Mouse (Mus musculus) neutrophil, adult 5-6 weeks (primary cell): Measurements from ENCODE around the gene Zfp943. TPM values are rescaled to one million over a fixed set of nuclear protein-coding genes. Genes with fewer than 3 reads are reported as not detected.
"Not testable (repeated sequence)": the region's sequence is repeated elsewhere in the genome, so short reads cannot be mapped to it uniquely, and the experiment has no call there.

Experiments used
- ATAC-seq: fragments of 151-379, 151-347 bp; 2 replicates; pipeline ENCODE4 v1.8.0; 2017; ENCODE audit warnings: mild to moderate bottlenecking, moderate TSS enrichment; ENCODE audit not compliant: insufficient number of reproducible peaks, poor library complexity, low FRiP score, severe bottlenecking; ENCODE audit errors: extremely low read depth
- total RNA-seq: library from RNA; stranded (forward); fragments of 200-1000 nt; gene quantifications from 2 replicates; pipeline ENCODE4 v1.2.3, GENCODE M21; 2017

The Zfp943 gene
- total RNA-seq: 55.5 and 59.1 TPM in 2 replicates

- ATAC-seq: peak; percentile 98
Observed at GRCm38 (mm10) chr17:21962107-21962907, at the start of gene Zfp943, which contains the start of gene Zfp942. Zfp943 (plus strand) TSS chr17:21962552. Zfp942 (minus strand) TSS chr17:21962464.

DNA sequence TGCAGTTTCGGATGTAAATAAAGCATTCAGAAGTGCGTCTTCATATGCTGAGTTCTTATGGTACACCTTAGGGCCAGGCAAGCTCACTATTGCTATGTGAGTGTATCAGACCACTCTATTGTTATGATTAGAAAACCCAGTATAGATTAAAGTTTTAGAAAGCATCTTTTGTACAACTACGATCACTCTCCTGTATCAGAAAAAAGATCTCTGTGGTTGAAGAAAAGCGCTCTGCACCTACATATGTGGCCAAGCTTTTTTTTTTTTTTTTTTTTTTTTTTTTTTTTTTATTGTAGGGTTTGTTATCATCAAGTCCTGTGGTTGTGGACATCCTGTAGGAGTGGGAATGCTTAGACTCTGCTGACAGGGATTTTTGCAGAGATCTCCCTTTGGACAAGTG is 950 bp downstream of the Zfp943 start:
- no peak for ATAC-seq

GRCm38 (mm10) chr17:22035594-22035993 is 73.2 kb downstream of the Zfp943 start:
- not testable (repeated sequence) for ATAC-seq

DNA sequence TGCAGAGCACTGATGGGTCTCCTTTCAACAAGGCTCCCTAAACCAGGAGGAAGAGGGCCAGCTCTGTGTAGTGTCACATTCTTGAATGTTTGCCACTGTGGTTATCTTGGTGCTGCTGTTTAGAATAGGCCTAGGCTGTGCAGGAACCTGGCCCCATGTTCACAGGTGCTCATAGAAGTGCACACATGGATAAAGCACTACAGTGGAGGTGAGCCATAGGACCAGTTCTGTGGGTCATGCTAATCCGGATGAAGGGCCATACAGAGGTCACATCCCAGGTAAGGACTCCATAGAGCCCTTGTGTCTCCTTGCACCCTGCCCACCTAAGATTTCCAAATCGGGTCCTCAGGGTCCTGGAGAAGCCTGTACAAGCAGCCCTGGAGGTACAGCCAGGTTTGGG is 87.1 kb downstream of the Zfp943 start:
- ATAC-seq: no peak

DNA sequence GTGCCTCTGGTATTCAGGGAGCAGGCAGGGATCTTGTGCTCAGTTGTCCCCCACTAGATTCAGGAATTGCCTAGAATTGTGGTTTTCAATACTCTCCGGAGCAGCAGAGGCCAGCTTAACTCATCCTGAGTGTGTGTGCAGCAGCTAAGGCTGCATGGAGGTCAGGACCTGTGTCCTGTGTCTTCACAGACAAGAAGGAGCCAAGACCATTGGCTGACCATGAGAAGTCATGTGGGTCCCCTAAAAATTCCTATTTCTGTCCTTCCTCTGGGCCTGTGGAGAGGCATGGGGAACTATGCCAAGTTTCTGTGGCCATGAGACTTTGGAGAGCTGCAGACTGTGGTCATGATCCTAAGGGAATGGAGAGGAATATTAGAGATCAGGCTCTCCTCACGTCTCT is 90.9 kb downstream of the Zfp943 start:
- no peak for ATAC-seq

DNA sequence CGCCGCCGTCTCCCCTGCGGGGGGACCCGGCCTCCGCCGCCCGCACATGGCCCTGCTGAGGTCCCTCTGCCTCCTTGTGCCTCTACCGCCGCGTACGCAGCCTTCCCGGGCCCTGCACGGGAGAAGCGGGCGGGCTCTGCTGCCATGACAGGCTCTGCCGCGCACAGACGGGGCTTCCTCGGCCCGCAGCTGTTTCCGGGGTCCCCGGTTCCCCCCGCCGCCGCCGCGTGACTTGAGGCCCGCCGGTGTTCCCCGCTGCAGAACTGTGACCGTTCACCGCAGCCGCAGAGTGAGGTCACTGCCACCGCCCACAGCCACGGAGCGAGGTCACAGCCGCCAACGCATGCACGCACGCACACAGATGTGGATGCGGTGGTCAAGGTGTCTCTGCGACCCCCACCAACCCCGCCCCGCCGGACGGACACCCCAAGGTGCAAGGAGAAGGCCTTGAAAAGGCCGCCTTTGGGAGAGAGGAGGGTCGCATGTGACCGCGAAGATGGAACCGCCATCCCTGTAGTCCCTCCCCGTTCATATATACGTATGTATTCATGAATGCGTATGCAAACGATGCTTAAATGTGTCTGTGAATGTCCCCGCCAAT is 118.8 kb downstream of the Zfp943 start:
- ATAC-seq: 0 out of 2 replicates have a peak, but pooled peaks have one; percentile 16

DNA sequence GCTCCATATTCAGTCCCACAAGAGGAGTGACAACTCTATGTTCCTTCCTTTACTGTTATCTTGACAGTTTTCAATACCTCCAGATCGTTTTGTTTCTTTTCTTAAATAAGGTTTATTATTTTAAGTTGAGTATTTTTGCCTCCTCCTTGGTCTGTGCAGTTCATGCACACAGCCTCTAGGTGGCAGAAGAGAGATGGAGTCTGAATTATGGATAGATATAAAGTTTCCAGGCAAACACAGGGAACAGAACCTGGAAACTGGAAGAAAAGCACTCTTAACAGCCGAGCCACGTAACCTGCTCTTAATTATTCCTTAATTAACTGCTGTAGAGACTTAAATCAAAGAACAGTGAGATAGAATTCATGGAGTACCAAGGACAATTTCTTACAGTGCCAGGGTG is 120.9 kb downstream of the Zfp943 start:
- 0 out of 2 replicates have a peak, but pooled peaks have one; percentile 19 for ATAC-seq

DNA sequence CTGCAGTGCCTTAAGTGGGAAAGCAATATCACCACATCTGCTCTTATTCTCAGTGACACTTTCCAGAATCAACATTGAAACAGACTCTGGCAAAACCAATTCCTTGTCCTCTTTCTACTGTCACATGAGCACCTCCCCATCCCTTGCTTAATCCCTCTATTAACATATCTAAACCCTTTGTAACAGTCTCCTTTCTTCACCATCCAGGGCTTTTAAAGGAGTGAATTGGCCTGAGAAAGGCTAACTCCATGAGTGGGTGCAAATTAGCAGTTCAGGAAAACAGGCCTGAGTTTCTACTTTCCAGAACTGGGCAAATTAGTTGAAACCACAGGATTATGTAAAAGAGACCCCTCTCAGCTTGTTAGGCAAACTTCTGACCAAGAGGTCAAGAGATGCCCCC is 156.4 kb downstream of the Zfp943 start:
- ATAC-seq: no peak

Other genes with a start within 250 kb of the Zfp943 start
- 2.1 and 2.2 TPM in 2 replicates for gene Zfp229, start 231.8 kb upstream of the Zfp943 start, total RNA-seq
- gene Zfp820, start 116.8 kb upstream of the Zfp943 start, total RNA-seq: not detected in 2 replicates
- gene Zfp995, start 52.6 kb upstream of the Zfp943 start, total RNA-seq: 1.0 and 4.4 TPM in 2 replicates
- 26.6 and 28.6 TPM in 2 replicates for gene Zfp942, start 88 bp upstream of the Zfp943 start, total RNA-seq
- not detected in 2 replicates for gene Zfp947, start 203.6 kb downstream of the Zfp943 start, total RNA-seq